Mouse (Mus musculus) C2C12 (cell line): ENCODE measurements around the gene Inmt.

ENCODE experiments used
- CTCF ChIP-seq: IDR thresholded peaks from one replicate; pipeline ENCODE4 v1.5.1; 2011; ENCODE audit not compliant: control insufficient read depth, insufficient read depth, insufficient read length
- MAX ChIP-seq: IDR thresholded peaks from one replicate; pipeline ENCODE4 v1.6.1; 2011; ENCODE audit warnings: mild to moderate bottlenecking, control low read depth
- USF1 ChIP-seq: IDR thresholded peaks from one replicate; pipeline ENCODE4 v1.6.1; 2011; ENCODE audit warnings: low read depth, mild to moderate bottlenecking, control low read depth, moderate library complexity

DNA sequence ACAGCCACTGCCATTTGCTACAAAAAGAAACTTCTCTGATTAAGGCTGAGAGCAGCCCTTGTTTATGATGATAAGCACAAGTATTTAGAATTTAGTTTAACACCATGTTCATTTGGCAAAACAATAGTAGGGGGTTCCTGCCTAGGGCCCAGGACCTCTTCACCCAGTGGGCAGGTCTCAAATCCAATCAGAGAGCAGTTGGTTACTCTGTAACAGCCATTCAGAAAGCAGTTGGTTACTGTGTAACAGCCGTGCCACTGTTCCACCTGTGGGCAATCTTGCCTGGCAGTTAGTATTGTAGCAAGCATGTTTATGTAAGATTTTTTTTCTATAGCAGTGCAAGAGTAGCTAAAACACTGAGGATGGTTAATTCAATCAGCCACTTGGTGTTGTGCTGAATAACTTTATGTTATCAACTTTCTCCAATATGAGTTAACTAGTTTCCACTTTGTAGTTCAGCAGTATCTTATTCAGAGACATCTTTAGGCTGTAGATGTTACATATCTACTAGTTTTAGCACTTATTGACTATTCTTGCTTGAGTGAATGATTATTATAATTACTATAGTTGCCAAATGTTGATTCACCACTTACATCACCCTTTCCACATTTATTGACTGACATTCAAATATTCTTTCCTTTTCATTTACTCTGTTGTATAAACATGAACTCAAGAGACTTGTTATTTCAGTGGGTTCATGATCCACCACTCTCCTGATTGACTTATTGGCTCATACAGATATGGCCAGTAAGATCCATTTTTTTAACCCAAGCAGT is 8.0 kb upstream of the Inmt start:
- TF ChIP-seq CTCF (no peak), MAX (no peak), USF1 (no peak)
